Mouse (Mus musculus) frontal cortex, postnatal 10 days (tissue): ENCODE results near the gene Ceacam1.
A peak's percentile ranks its signal among the peaks of the same experiment; 100 is the strongest.
"Not testable (repeated sequence)": the region's sequence is repeated elsewhere in the genome, so short reads cannot be mapped to it uniquely, and the experiment has no call there.

ENCODE experiments used
- DNase-seq, 2 experiments: peaks; one replicate each; pipeline ENCODE4 v3.0.0; 2022; ENCODE audit warnings: low spot score in 2 of 2, mixed read lengths in 1 of 2

Ceacam1 gene

DNA sequence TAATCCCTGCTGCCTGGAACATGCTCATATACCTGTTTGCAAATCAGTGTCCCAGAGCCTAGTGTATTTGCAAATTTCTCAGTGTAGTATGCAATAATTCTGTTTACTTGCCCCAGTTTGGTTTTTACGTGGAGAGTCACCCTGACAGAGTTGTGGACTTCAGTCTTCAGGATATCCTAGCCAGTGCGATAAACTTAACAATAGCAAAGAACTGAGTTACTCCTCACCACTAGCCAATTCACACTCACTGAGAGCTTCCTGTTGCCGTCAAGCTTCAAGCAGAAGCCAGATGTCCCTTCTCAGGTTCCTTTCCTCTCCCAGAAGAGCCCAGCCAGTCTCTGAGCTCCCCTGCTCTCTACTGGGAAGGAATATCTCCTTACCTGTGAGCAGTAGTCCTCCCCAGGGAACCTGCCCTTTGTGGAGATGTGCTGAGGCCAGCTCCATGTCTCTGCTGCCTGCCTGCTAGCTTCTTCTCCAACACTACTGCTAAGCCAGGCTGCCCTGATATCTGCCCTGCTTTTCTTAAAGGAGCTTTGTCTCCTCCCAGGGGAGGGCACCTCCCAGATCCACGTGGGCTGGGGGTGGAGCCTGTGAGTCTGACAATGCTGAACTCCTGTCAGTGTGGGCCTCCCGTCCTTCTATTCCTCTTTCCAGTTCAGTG lies at the start of gene Ceacam1:
TSS of gene Ceacam1 (minus strand) at position 513 of the 661 bp plus-strand sequence.
- DNase-seq = not testable (repeated sequence)

DNA sequence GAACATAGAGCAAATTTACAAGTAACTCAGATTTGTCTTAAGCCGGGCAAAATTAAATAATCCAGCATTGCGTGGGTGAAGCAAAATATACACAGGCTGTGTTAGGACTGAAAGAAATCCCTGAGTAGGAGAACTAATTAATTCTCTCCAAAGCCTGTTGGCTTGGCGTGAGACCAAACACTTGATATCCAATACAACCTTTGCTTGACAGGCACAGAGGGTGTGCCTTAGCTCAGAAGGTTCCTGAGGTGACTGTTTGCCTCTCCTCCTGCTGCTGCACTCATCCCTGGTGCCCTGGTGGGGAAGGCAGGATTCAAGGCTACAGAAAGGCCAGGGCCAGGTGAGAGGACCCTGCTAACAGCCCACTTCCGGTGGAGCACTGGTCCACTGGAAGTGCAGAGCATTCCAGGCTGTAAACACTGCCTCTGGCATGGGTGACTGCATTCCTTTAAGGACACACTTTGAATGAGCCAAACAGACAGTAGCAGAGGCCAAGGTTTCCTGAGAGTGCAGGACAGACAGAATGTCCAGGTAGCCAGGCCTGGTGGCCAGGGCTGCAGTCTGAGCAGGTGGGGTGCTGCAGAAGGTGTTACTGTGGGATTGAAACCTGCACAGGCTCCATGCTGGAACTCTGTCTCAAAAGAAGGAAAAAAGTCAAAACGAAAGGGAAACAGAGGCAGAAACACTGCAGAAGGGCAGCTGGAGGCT lies 38.8 kb upstream of the Ceacam1 start:
- not testable (repeated sequence) for DNase-seq

DNA sequence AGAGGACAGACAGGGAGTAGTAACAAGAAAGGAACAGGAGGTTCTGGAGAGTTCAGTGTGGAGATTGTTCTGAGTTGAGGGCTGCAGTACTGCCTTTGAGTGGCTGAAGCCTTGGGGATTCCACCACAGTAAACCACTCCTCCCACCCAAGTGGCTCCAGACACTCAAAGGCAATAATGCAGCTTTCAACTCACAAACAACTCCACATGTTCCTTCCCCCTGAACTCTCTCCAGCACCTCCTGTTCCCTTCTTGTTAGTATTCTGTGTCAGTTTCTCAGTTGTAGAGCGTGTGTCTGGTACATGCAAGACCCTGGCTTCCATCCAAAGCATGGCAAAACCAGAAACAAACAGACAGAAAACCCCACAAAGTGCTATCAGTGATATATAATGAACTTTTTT lies 38.3 kb upstream of the Ceacam1 start:
- not testable (repeated sequence) for DNase-seq

DNA sequence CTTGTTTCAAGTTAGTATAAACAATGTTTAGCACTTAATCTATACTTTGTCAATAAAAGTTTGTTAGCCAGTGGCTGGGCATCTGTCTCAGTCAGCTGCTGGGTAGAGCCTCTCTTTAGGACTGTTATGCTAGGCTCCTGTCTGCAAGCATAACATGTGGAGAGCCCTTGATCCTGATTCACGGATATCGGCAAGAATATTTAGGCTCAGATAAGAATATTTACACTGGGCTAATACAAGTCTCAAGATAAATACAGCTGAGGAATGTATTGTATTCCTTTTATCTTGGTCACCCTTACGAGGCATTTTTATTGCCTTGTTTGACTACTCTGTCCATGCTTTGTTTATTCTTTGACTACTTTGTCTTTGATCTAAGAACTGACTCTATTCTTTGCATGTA lies 32.5 kb upstream of the Ceacam1 start:
- DNase-seq = no peak

DNA sequence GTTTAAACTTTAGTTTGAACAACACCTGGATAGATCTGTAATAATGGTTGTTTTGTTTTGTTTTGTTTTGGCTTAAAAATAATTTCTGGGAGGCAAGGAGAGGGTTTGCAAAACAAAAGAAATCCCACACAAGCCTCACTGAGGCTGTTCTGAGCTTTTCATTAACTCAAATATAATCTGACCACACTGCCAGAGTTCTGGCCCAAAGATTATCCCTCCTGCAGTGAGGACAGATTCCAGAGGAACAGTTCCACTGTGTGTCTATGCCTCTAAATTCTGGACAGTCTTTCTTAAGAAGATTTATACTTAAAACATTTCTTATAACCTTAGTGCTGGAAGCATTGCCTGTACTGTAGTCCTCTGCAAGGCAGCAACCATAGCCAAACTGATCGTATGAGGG lies 17.2 kb upstream of the Ceacam1 start:
- no peak for DNase-seq

DNA sequence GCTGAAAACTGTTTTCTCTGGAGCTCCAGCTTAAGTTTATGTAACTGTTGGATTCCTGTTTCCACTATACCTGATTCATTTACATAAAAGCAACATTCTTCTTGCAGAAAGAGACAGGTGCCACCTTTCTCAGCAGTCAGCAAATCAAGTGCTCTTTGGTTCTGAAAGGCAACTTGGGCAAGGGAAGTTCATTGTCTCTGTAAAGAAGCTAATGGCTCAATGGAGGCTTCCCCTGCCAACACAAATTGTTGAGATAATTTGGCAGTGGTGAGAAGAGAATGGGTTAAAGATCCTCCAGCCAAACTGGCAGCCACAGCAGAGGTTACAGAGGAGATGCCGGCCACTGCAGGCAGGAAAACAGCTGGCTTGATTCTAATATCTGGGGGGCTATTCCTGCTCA lies 13.3 kb upstream of the Ceacam1 start:
- not testable (repeated sequence) for DNase-seq

DNA sequence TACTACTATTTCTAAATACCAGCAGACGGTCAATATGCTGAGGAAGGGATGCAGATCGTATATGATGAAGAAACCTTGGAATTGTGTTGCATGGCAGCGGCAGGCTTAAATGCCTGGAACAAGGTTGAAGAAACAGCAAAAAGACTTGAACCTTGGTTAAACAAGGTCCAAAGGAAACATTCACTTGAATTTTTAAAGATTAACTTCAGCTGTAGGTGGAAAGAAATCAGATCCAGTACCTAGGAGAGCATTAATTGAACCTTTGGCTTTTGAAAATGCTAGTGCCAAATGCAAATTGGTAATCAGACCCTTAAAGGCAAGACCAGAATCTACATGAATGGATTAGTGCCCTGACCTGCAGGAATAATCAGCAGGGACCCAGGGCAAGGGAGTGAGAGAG lies 12.0 kb upstream of the Ceacam1 start:
- not testable (repeated sequence) for DNase-seq

DNA sequence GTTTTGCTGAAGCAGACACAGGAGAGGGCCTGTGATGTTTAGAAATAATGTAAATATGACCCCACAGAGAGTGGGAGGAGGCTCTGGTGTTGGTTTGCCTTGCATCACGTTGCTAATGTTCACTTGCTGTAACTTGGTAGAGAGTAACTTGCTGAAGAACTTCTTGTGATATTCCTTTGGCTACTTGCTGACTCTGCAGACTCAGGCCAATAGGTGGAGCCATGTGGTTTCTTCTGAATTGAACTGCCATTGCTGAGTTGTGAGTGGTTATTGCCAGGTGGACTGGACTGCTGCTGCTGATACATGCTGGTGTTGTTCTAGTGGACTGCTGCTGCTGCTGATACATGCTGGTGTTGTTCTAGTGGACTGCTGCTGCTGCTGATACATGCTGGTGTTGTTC lies 8.8 kb upstream of the Ceacam1 start:
- DNase-seq = peak in 1 of 2 experiments; percentile 22

DNA sequence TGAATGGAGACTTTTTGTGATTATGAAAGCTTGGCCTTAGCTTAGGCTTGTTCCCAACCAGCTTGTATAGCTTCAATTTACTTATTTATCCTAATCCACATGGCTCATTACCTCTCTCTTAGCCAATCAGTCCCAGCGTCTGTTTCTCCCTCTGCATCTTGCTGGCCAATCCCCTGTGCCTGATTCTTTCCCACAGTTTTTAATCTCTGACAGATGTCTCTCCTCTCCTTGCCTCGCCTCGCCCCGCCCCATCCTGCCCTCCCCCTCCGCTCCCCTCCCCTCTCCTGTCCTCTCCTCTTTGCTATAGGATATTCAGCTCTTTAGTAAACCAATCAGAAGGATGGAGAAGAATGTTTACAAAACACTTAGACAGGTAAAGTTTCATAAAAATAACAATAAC lies 7.7 kb upstream of the Ceacam1 start:
- no peak for DNase-seq

DNA sequence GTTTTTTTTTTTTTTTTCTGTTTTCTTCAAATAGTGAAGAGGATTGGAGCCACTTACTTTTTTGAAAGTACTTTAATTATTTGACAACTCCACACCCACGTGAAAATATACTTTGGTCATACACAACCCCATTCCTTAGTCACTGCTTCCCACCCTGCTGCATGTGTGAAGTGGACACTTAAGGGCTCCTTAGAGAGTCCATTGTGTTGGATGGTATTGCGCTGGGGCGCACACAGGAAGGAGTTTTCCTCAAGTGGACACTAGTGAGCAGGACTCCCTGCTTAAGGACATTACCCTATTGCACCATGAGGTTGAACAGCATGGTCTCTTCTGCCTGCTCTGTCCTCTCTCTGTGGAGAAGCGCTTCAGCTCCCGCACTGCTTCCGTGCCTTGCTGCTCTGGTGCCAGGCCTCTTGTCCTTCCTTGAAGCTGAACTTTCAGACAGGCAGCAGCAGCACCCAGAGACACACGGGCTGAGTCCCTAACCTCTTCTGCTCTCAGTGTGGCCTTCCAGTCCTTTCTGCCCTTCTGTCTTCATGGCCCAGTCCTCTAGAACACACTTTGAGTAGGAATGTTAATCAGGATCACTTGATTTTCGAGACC lies 5.8 kb upstream of the Ceacam1 start:
- DNase-seq = no peak

DNA sequence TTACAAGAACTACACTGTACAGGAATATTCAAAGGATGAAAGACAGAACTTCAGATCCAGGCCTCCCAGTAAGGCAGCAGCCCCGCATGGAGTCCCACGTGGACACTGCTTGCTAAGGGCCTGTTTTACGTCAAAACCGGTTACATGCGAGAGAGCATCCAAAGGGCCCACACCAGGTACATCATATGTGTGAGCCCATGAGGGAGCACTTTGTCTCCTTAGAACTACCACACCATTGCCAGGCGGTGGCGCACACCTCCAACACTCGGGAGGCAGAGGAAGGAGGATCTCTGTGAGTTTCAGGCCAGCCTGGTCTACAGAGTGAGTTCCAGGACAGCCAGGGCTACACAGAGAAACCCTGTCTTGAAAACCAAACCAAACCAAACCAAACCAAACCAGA lies 3.4 kb upstream of the Ceacam1 start:
- not testable (repeated sequence) for DNase-seq

DNA sequence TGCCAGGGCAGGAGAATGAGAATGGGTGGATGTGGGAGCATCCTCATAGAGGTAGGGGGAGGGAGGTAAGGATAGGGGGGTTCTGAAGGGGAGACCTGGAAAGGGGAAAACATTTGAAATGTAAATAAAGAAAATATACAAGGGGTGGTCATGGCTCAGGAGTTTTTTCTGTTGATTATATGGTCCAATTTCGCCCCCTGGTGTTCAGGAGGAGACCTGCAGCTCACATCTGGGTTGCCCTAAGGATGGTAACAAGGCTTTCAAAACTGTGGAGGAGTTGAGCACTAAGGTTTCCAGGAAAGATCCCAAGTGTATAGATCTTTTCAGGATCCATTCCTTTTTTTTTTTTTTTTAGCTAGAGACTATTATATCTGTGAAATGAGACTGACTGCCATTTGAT lies 2.0 kb upstream of the Ceacam1 start:
- no peak for DNase-seq

DNA sequence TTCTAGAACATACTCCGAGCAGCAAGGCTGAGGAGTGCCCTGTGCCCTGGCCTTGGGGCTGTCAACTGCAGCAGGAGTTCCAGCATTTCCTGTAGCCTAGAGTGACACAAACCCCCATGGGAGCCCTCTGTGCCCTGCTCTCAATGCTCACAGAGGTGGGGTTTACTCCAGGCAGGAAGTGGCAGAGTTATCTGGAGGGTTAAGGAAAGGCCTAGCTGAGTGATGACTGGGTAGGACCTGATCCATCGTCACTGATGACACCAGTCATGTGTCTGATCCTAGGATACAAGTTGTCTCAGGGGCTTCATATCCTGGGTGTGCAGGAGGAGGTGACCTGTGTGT lies 320 bp upstream of the Ceacam1 start:
- DNase-seq = not testable (repeated sequence)

DNA sequence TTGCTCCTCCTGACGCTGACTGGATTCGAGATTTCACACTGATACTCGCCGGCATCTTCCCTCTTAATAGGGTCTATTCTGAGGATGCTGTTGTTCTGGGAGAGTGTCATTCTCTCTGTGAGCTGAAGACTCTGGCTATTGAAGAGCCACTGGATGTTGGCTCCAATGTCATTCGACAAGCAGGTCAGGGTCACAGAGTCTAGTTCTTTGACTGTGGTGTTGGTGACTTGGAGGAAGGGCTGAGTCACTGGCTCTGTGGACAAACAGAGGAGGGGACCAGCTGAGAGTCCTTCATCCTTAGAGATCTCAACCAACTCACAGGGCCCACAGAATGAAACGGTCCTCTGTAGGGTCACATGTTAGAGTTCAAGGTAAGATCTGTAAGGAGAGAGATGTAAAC lies 5.6 kb downstream of the Ceacam1 start:
- not testable (repeated sequence) for DNase-seq

DNA sequence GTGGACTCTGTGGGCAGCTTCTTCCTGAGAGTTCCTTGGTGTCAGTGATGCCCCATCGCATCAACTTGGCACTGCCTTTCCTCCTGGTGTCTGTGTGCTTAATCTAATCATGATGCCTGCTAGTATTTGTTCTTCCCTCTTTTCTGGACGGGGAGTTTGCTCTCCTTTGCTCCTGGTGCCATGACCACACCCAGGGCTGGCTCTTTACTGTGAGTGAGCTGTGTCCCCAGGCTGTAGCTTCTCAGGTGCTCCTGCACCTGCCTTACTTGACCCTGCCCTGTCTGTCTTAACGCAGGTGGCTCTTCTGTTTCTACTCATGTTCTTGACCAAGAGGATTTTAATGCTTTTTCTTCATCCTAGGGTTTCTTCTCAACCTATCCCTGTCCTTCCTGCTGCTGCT lies 11.8 kb downstream of the Ceacam1 start:
- DNase-seq = not testable (repeated sequence)

DNA sequence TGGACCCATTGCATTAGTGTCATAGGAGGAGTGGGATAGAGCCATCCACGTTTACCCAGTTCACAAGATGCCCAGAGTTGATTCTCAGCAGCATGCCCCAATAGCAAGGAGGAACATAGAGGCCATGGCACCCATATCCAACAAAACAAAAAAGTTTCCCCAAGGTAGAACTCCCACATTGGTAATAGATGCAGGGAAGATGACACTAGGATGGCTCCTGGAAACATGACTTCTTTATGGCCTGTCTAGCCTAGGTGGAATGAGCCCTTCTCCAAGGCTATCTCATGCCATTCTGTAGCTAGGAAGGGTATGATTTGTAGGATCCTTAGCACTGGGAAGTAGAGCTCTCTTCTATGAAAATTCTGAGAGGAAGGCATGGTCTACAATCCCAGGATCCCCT lies 12.4 kb downstream of the Ceacam1 start:
- no peak for DNase-seq

DNA sequence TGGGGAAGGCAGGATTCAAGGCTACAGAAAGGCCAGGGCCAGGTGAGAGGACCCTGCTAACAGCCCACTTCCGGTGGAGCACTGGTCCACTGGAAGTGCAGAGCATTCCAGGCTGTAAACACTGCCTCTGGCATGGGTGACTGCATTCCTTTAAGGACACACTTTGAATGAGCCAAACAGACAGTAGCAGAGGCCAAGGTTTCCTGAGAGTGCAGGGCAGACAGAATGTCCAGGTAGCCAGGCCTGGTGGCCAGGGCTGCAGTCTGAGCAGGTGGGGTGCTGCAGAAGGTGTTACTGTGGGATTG lies 15.4 kb downstream of the Ceacam1 start:
- not testable (repeated sequence) for DNase-seq

DNA sequence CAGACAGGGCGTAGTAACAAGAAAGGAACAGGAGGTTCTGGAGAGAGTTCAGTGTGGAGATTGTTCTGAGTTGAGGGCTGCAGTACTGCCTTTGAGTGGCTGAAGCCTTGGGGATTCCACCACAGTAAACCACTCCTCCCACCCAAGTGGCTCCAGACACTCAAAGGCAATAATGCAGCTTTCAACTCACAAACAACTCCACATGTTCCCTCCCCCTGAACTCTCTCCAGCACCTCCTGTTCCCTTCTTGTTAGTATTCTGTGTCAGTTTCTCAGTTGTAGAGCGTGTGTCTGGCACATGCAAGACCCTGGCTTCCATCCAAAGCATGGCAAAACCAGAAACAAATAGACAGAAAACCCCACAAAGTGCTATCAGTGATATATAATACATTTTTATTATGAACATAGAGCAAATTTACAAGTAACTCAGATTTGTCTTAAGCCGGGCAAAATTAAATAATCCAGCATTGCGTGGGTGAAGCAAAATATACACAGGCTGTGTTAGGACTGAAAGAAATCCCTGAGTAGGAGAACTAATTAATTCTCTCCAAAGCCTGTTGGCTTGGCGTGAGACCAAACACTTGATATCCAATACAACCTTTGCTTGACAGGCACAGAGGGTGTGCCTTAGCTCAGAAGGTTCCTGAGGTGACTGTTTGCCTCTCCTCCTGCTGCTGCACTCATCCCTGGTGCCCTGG lies 15.9 kb downstream of the Ceacam1 start:
- DNase-seq = peak; percentile 17 to 22

DNA sequence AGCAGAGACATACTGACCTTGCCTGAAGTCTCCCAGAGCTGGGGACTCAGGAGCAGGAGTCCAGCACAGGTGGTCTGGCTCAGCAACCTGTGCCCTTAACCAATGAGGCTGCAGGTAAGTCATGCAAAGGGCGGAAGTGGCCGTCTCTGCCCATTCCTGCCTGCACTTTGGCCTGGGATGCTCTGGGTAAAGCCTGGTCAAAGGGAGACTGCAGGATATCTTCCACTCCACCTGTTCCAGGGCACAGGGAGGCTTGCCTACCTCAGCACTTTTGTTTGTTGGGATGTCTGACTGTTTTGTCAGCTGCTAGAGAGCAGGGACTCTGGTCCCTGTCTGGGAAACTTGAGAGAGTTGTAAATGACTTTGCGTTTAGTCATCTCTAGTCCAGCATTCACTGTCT lies 25.3 kb downstream of the Ceacam1 start:
- no peak for DNase-seq

DNA sequence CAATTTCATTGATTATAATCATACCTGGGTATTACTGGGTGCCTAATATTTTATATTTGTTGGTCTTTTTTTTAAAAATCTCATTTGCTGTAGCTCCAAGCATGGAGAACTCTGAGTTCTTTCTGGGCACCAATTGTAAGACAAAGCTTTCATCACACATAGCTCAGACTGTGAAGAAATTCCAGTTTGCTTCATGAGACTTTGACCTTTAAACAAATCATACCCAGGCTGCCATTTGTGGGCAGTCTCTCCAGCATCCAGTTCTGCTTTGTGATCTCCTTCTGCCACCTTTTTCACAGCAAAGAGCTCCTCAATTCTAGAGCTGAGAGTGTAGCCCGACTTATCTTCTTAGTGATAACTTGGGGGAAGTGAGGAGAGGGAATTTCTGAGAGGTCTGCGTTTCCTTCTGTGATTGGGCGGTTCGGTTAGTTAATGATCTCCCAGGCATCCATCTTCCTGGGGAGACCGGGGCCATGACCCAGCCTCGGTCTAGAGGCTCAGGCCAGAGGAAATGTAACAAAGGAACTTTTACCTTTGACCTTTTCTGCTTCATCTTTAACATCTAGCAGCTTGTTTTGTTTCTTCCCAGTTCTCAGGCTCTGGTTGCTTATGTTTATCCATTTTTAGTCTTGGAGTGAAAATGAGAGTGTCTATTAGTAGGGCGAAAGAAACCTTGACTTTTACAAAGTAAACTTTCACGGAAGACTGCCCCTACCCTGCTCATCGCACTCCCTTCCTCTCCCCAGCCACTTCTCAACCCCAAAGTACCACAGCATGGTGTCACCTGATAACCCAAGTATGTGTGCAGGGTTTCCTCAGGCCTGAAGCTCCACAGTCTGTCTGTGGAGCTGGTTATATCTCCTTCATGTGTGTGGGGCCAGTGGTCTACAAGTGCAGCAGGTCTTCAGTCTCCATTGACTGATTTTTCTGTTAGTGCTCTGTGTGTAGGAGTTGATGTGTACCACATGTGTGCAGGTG lies 27.2 kb downstream of the Ceacam1 start:
- DNase-seq = no peak

DNA sequence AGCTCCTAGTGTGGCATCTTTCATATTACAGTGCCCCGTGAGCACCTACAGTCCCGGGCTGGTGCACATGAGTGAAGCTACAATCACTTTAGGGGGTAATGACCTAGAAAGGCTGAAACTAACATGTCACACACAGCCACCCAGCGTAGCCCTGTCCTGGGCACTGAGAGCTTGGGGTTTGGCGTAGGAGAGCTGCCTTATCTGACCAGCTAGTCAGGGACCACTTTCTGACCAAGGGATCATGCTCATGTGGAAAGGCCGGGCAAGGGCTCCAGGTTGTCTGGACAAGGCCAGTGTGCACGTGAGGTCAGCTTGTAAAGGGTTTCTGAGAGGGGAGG lies 36.6 kb downstream of the Ceacam1 start:
- no peak for DNase-seq
